Mouse (Mus musculus) megakaryocyte, embryonic 14.5 days (primary cell): ENCODE results near the gene Il25.
"Not testable (repeated sequence)": the region's sequence is repeated elsewhere in the genome, so short reads cannot be mapped to it uniquely, and the experiment has no call there.

Experiments
- FLI1 ChIP-seq: IDR thresholded peaks from 2 replicates; pipeline ENCODE4 v1.6.1; 2012; ENCODE audit warnings: low read length, inconsistent platforms, mixed read lengths
- GATA1 ChIP-seq: IDR thresholded peaks from 3 replicates; pipeline ENCODE4 v1.6.1; 2012; ENCODE audit warnings: mixed read lengths, low read length, inconsistent platforms, borderline replicate concordance

DNA sequence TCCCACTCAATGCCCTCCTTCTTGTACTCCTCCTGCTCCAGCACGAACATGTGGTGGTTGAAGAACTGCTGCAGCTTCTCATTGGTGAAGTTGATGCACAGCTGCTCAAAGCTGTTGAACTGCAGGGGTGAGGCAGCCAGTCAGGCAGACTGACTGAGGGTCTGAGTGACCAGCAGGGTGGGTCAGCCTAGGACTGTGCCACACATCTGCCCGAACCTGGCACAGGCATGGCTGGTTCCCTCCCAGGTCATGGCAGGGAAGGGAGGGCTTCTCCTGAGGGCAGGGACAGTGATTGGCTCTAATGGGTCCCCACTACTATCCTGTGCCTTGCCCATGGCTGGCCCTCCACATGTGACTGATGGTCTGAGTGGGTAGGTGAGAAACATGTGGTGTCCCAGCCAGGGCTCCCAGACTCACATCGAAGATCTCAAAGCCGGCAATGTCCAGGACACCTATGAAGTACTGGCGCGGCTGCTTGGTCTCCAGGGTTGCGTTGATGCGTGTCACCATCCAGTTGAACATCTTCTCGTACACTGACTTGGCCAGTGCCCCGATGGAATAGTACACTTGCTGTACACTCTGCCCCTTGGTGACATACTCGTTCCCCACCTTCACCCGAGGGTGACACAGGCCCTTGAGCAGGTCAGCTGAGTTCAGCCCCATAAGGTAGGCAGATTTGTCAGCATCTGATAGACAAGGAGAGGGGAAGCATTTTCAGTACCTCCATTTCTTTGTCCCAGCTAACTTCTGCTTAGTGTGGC lies 27.5 kb downstream of the Il25 start:
- not testable (repeated sequence) for TF ChIP-seq FLI1, GATA1
